Mouse (Mus musculus) kidney, adult 2 months (tissue): Measurements from ENCODE around the gene Msi2. TPM values are rescaled to one million over a fixed set of nuclear protein-coding genes. Genes with fewer than 3 reads are reported as not detected.

Experiments
- DNase-seq: peaks from one replicate; pipeline ENCODE4 v3.0.0; 2021
- H3K27ac ChIP-seq: fragments of 200-500 bp; 2 replicates; pipeline ENCODE4 v1.5.1; 2012; ENCODE audit warnings: low read depth, low read length, control low read depth, inconsistent platforms; ENCODE audit not compliant: insufficient read depth
- H3K27me3 ChIP-seq: fragments of 200-500 bp; replicated peaks from 2 replicates; pipeline ENCODE4 v1.6.1; 2012; ENCODE audit warnings: mild to moderate bottlenecking, moderate library complexity, low read length, inconsistent platforms; ENCODE audit not compliant: control insufficient read depth, insufficient read depth
- H3K36me3 ChIP-seq: fragments of 200-500 bp; 2 replicates; pipeline ENCODE4 v1.6.1; 2012; ENCODE audit warnings: mild to moderate bottlenecking, moderate library complexity, low read length, inconsistent platforms; ENCODE audit not compliant: control insufficient read depth, insufficient read depth
- H3K4me1 ChIP-seq: fragments of 200-500 bp; 2 replicates; pipeline ENCODE4 v1.6.1; 2011; ENCODE audit warnings: low read length; ENCODE audit not compliant: control insufficient read depth, insufficient read depth
- H3K4me3 ChIP-seq: fragments of 200-500 bp; 2 replicates; pipeline ENCODE4 v1.5.1; 2011; ENCODE audit warnings: mild to moderate bottlenecking, low read depth, low read length, control low read depth; ENCODE audit not compliant: insufficient read depth
- CTCF ChIP-seq: fragments of 200-500 bp; conservative IDR thresholded peaks from 2 replicates; pipeline ENCODE4 v1.5.1; 2011; ENCODE audit warnings: low read depth, mild to moderate bottlenecking, control low read depth, low read length, moderate library complexity, mixed read lengths; ENCODE audit not compliant: insufficient read depth, insufficient read length
- POLR2A ChIP-seq: fragments of 200-500 bp; IDR thresholded peaks from one replicate; pipeline ENCODE4 v1.6.1; 2011; ENCODE audit warnings: low read depth, low read length, control low read depth
- WGBS: fragments of 180-500 bp; shearing (Covaris S2); methylation state at CpG from one replicate; pipeline ENCODE4 v1.1.7; 2018; 5-methylcytosine and 5-hydroxymethylcytosine counted together
- polyA plus RNA-seq: library from polyadenylated mRNA; depleted of rRNA; stranded (reverse); fragments of >200 nt; gene quantifications from 2 replicates; pipeline ENCODE4 v1.2.3, GENCODE M21; 2012

Gene Msi2
- polyA plus RNA-seq, 1 experiment, result 43.5 TPM

DNA sequence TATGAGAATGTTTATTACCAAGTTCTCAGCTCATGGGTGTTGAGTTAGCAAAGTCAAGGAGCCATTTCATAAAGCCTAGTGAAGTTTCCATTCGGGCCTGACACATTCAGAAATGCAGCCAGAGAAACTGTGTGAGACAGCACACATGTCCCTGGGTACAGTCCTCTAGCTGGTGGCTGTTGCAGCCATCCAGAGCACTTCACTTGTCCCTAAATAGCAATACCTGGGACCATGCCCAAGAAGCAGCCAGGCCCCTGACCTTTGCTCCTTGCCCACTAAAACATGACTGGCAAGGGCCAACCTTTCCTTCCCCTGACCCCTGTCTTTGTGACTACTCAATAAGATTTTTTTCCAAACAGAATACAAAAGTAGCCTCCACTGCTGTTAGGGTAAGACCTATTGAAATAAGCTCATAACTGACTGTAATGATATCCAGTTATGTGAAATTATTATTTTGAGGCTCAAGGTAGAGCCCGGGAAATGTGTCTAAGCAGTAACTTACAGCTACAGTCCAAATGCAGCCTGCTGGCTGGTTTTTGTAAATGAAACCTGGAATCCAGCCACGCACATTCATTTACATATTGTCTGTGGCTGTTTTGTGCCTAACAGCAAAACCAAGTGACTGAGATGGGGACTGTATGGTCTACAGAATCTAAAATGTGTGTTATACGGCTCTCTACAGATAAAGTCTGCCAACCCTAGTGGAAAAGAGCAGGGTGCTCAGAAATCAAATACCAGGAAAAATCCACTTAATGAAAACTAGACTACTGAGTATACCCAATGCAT lies 143.5 kb downstream of the Msi2 start:
- H3K27ac ChIP-seq, result peak overlapping the region; percentile 35
- WGBS, result 32% methylated on average over 4 of the region's 4 CpGs

DNA sequence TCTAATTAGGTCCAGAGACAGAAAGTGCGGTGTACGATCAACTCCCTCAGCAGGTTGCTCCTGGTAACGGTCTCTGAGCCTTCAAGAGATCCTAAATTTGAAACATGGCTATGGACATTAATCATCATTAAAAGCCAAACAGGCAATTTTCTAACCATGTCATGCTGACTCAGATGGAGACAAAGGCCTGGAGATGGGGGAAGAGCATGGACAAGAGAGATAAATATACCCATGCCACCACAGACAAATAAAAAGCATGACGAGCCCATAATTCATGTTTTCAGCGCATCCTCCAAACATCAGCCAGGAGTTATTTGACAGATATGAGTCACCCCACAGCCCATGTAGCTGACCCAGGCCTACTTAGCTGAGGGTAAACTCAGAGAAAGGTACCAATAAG lies 145.3 kb downstream of the Msi2 start:
- Histone ChIP-seq H3K27ac (no peak overlapping the region), H3K4me3 (no peak overlapping the region), H3K36me3 (no peaks in the 10 kb centered on the region), H3K4me1 (peaks cover 18% of the 10 kb centered on the region), H3K27me3 (no peaks in the 10 kb centered on the region)
- DNase-seq, result no peak
- 89% methylated on average over 5 of the region's 5 CpGs for WGBS
- TF ChIP-seq POLR2A (no peak), CTCF (no peak)

More for the DNA sequence above, 143.5 kb downstream of the Msi2 start:
- peaks cover 20% of the 10 kb centered on the region for H3K4me1 ChIP-seq
- H3K36me3 ChIP-seq, result no peaks in the 10 kb centered on the region
- DNase-seq, result peak; percentile 84
- no peak overlapping the region for H3K4me3 ChIP-seq
- TF ChIP-seq CTCF (no peak), POLR2A (no peak)
- no peaks in the 10 kb centered on the region for H3K27me3 ChIP-seq

GRCm38 (mm10) chr11:88572461-88572860 lies 145.9 kb downstream of the Msi2 start:
- WGBS, result 91% methylated on average over 11 of the region's 11 CpGs
- Histone ChIP-seq H3K36me3 (no peaks in the 10 kb centered on the region), H3K27ac (no peak overlapping the region), H3K27me3 (no peaks in the 10 kb centered on the region), H3K4me1 (peaks cover 18% of the 10 kb centered on the region), H3K4me3 (no peak overlapping the region)
- no peak for TF ChIP-seq CTCF
- no peak for TF ChIP-seq POLR2A
- DNase-seq, result no peak

DNA sequence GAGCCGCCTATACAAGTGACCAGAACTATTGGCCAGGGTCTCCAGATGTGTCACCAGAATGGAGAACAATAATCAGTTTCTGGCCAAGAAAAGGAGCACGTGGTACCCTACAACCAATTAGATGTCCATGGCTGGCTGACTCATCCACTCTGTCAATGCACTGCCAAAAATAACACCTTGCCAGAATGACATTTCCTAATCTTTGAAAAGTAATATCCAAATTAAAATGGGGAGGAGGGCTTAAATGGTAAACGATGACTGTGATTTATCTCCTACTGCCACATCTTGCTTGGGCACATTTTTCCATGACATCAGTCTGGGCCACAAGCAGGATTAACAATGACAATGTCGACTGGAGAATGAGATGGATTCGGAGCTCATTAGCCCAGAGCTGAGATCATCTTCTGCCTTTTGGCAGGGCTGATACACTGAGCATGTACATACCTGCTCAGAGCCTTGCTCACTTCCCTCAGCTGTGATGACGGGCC lies 147.6 kb downstream of the Msi2 start:
- Histone ChIP-seq H3K4me3 (no peak overlapping the region), H3K27ac (no peak overlapping the region), H3K27me3 (no peaks in the 10 kb centered on the region), H3K36me3 (no peaks in the 10 kb centered on the region), H3K4me1 (peaks cover 10% of the 10 kb centered on the region)
- DNase-seq, result peak; percentile 59
- 66% methylated on average over 6 of the region's 6 CpGs for WGBS
- TF ChIP-seq CTCF (no peak), POLR2A (no peak)

GRCm38 (mm10) chr11:88566613-88567606 lies 151.4 kb downstream of the Msi2 start:
- Histone ChIP-seq H3K27me3 (no peaks in the 10 kb centered on the region), H3K36me3 (no peaks in the 10 kb centered on the region; the same call in 1 of the 2 replicates), H3K4me1 (no peaks in the 10 kb centered on the region), H3K27ac (no peak overlapping the region), H3K4me3 (no peak overlapping the region)
- TF ChIP-seq CTCF, result no peak
- TF ChIP-seq POLR2A, result no peak
- WGBS, result 83% methylated on average over 20 of the region's 20 CpGs
- no peak for DNase-seq

- no peak for DNase-seq
- WGBS, result 73% methylated on average over 7 of the region's 7 CpGs
- TF ChIP-seq CTCF (no peak), POLR2A (no peak)
- Histone ChIP-seq H3K27me3 (no peaks in the 10 kb centered on the region), H3K4me1 (peaks cover 3% of the 10 kb centered on the region; the same call in 1 of the 2 replicates), H3K4me3 (no peak overlapping the region), H3K36me3 (no peaks in the 10 kb centered on the region; the same call in 1 of the 2 replicates), H3K27ac (no peak overlapping the region)
Observed at GRCm38 (mm10) chr11:88564810-88565209, 153.5 kb downstream of the Msi2 start.
